In the genomic region with DNA sequence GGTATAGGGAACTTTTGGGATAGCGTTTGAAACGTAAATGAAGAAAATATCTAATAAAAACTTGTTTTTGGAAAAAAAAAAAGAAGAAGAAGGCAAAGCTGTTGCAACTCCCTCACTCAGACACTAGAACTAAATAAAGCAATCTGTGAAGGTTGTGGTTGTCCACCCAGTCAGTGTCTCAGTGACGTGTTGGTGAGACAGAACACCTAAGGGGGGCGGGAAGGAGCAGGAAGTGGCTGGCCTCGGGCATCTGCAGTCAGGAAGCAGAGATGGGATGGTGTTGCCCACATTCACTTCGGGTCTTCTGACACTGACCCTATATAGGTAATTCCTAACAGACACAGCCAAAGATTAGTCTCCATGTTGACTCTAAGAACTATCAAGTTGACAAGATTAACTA, we compare ENCODE assay signal across 46 mouse cellular contexts. TPM values are rescaled to one million over a fixed set of nuclear protein-coding genes. Genes with fewer than 3 reads are reported as not detected.
"Had no signal": no experiment of that assay in that cellular context is flagged by ENCODE, and none has a peak within 500 bp of the region (broad histone marks: within the 10 kb centered on the region; RNA-seq: fewer than 3 reads in every experiment).

No protein-coding gene starts in this region.

- H3K27me3 ChIP-seq: heart, embryonic 12.5 days; heart, embryonic 13.5 days; heart, embryonic 15.5 days; hindbrain, embryonic 12.5 days; hindbrain, embryonic 13.5 days; hindbrain, embryonic 15.5 days; intestine, embryonic 15.5 days; kidney, embryonic 15.5 days had no signal

- ATAC-seq: hindbrain, embryonic 16.5 days; hindbrain, postnatal 0 days; inflammation-experienced regulatory T-cells, adult 6 months; intestine, embryonic 15.5 days; intestine, embryonic 16.5 days; intestine, postnatal 0 days had no signal

- DNase-seq: heart, postnatal 10 days; heart, postnatal 14 days; heart, postnatal 36 days; heart, postnatal 4 days; kidney, adult 11 months; kidney, adult 18-20 months; kidney, adult 2 months; kidney, adult 8-10 months; kidney, adult 9 months; kidney, postnatal 10 days; kidney, postnatal 14 days; kidney, postnatal 25 days; kidney, postnatal 36 days; kidney, postnatal 4 days; layer of hippocampus, adult 9-11 months; layer of hippocampus, postnatal 36 days had no signal

- H3K9me3 ChIP-seq: heart, embryonic 12.5 days; heart, embryonic 13.5 days; heart, embryonic 15.5 days; hindbrain, embryonic 10.5 days; hindbrain, embryonic 12.5 days; hindbrain, embryonic 13.5 days; hindbrain, embryonic 15.5 days; intestine, embryonic 15.5 days; kidney, embryonic 15.5 days had no signal

- H3K36me3 ChIP-seq: heart, embryonic 12.5 days; heart, embryonic 13.5 days; heart, embryonic 15.5 days; hindbrain, embryonic 10.5 days; hindbrain, embryonic 12.5 days; hindbrain, embryonic 13.5 days; hindbrain, embryonic 15.5 days; intestine, embryonic 15.5 days; kidney, embryonic 15.5 days had no signal

- H3K4me3 ChIP-seq: heart, embryonic 12.5 days; heart, embryonic 13.5 days; heart, embryonic 15.5 days; hindbrain, embryonic 10.5 days; hindbrain, embryonic 12.5 days; hindbrain, embryonic 13.5 days; hindbrain, embryonic 15.5 days; intestine, embryonic 15.5 days; kidney, embryonic 15.5 days; layer of hippocampus, adult 2 months; left cerebral cortex, adult 2 months had no signal

- H3K4me1 ChIP-seq: hindbrain, embryonic 13.5 days; hindbrain, embryonic 15.5 days had no signal

RNA-seq across cellular contexts. Expression of a gene that starts 1.2 kb away (rescaled TPM):
- total RNA-seq: heart, postnatal 25 days; heart, postnatal 36 days; hematopoietic stem cell, adult 5-6 weeks; hindbrain, postnatal 0 days; layer of hippocampus, adult 18-20 months; layer of hippocampus, adult 2 months; layer of hippocampus, postnatal 10 days; layer of hippocampus, postnatal 14 days; layer of hippocampus, postnatal 25 days; layer of hippocampus, postnatal 36 days; left cerebral cortex, adult 18-20 months; left cerebral cortex, adult 2 months had no signal
- polyA plus RNA-seq: heart, embryonic 11.5 days; heart, embryonic 12.5 days; heart, embryonic 13.5 days; heart, embryonic 14.5 days; heart, embryonic 16.5 days; heart, postnatal 0 days; hindbrain, embryonic 10.5 days; hindbrain, embryonic 11.5 days; hindbrain, embryonic 12.5 days; hindbrain, embryonic 14.5 days; hindbrain, embryonic 15.5 days; hindbrain, embryonic 16.5 days; hindbrain, postnatal 0 days; inflammation-experienced regulatory T-cells, adult 6 months; intestine, embryonic 14.5 days had no signal
